Mouse (Mus musculus): ENCODE measurements around the gene Gmnn. TPM values are rescaled to one million over a fixed set of nuclear protein-coding genes. Genes with fewer than 3 reads are reported as not detected.
A peak's percentile ranks its signal among the peaks of the same experiment; 100 is the strongest.

Gmnn gene
- polyA plus RNA-seq, 1 experiment from 2014 or later: 20.1 TPM

- 96% methylated on average over 4 of the region's 4 CpGs for WGBS
- no peak overlapping the region for H3K27ac ChIP-seq (ENCODE audit: low read depth, low read length)
- H3K36me3 ChIP-seq (ENCODE audit: control insufficient read depth, insufficient read depth, low read length): no peaks in the 10 kb centered on the region
- H3K4me1 ChIP-seq (ENCODE audit: control insufficient read depth, insufficient read depth, low read depth, low read length): peaks cover 10% of the 10 kb centered on the region
- no peak overlapping the region for H3K4me3 ChIP-seq (ENCODE audit: low read length)
- ATAC-seq: no peak
- no peaks in the 10 kb centered on the region for H3K27me3 ChIP-seq (replicated peaks; ENCODE audit: control insufficient read depth, insufficient read depth, low read length)
- H3K4me2 ChIP-seq (ENCODE audit: low read length): no peak overlapping the region
- no peaks in the 10 kb centered on the region for H3K9me3 ChIP-seq (ENCODE audit: control insufficient read depth, low read length)
- no peak overlapping the region for H3K9ac ChIP-seq (ENCODE audit: low read depth, low read length)
Measured at GRCm38 (mm10) chr13:24798686-24799085, 37.0 kb upstream of the Gmnn start.

- Histone ChIP-seq H3K9ac (ENCODE audit: low read depth, low read length) (no peak overlapping the region), H3K36me3 (ENCODE audit: control insufficient read depth, insufficient read depth, low read length) (no peaks in the 10 kb centered on the region), H3K4me2 (ENCODE audit: low read length) (no peak overlapping the region), H3K27ac (ENCODE audit: low read depth, low read length) (no peak overlapping the region), H3K9me3 (ENCODE audit: control insufficient read depth, low read length) (no peaks in the 10 kb centered on the region), H3K4me1 (ENCODE audit: control insufficient read depth, insufficient read depth, low read depth, low read length) (no peaks in the 10 kb centered on the region), H3K27me3 (replicated peaks; ENCODE audit: control insufficient read depth, insufficient read depth, low read length) (no peaks in the 10 kb centered on the region), H3K4me3 (ENCODE audit: low read length) (no peak overlapping the region)
- ATAC-seq: no peak
- WGBS: 93% methylated on average over 9 of the region's 9 CpGs
Measured at GRCm38 (mm10) chr13:24792411-24793045, 30.8 kb upstream of the Gmnn start.

GRCm38 (mm10) chr13:24791349-24791748 is 29.6 kb upstream of the Gmnn start:
- no peaks in the 10 kb centered on the region for H3K36me3 ChIP-seq (ENCODE audit: control insufficient read depth, insufficient read depth, low read length)
- no peaks in the 10 kb centered on the region for H3K4me1 ChIP-seq (ENCODE audit: control insufficient read depth, insufficient read depth, low read depth, low read length)
- no peak for ATAC-seq
- H3K27me3 ChIP-seq (replicated peaks; ENCODE audit: control insufficient read depth, insufficient read depth, low read length): no peaks in the 10 kb centered on the region
- no peak overlapping the region for H3K4me3 ChIP-seq (ENCODE audit: low read length)
- no peak overlapping the region for H3K4me2 ChIP-seq (ENCODE audit: low read length)
- no peaks in the 10 kb centered on the region for H3K9me3 ChIP-seq (ENCODE audit: control insufficient read depth, low read length)
- WGBS: 77% methylated on average over 2 of the region's 2 CpGs
- H3K27ac ChIP-seq (ENCODE audit: low read depth, low read length): no peak overlapping the region
- H3K9ac ChIP-seq (ENCODE audit: low read depth, low read length): no peak overlapping the region

- ATAC-seq: no peak
Measured at GRCm38 (mm10) chr13:24787477-24787876, 25.8 kb upstream of the Gmnn start.

GRCm38 (mm10) chr13:24786014-24786490 is 24.3 kb upstream of the Gmnn start:
- no peak overlapping the region for H3K9ac ChIP-seq (ENCODE audit: low read depth, low read length)
- no peak overlapping the region for H3K4me2 ChIP-seq (ENCODE audit: low read length)
- H3K27me3 ChIP-seq (replicated peaks; ENCODE audit: control insufficient read depth, insufficient read depth, low read length): no peaks in the 10 kb centered on the region
- H3K4me3 ChIP-seq (ENCODE audit: low read length): no peak overlapping the region
- no peaks in the 10 kb centered on the region for H3K36me3 ChIP-seq (ENCODE audit: control insufficient read depth, insufficient read depth, low read length)
- ATAC-seq: peak; percentile 56; the same call in 1 of the 2 replicates
- WGBS: 39% methylated on average over 11 of the region's 11 CpGs
- no peaks in the 10 kb centered on the region for H3K9me3 ChIP-seq (ENCODE audit: control insufficient read depth, low read length)
- H3K27ac ChIP-seq (ENCODE audit: low read depth, low read length): no peak overlapping the region
- H3K4me1 ChIP-seq (ENCODE audit: control insufficient read depth, insufficient read depth, low read depth, low read length): no peaks in the 10 kb centered on the region

More at GRCm38 (mm10) chr13:24787477-24787876, 25.8 kb upstream of the Gmnn start:
- Histone ChIP-seq H3K27ac (ENCODE audit: low read depth, low read length) (no peak overlapping the region), H3K4me3 (ENCODE audit: low read length) (no peak overlapping the region), H3K4me1 (ENCODE audit: control insufficient read depth, insufficient read depth, low read depth, low read length) (no peaks in the 10 kb centered on the region), H3K36me3 (ENCODE audit: control insufficient read depth, insufficient read depth, low read length) (no peaks in the 10 kb centered on the region), H3K9me3 (ENCODE audit: control insufficient read depth, low read length) (no peaks in the 10 kb centered on the region), H3K9ac (ENCODE audit: low read depth, low read length) (no peak overlapping the region), H3K27me3 (replicated peaks; ENCODE audit: control insufficient read depth, insufficient read depth, low read length) (no peaks in the 10 kb centered on the region), H3K4me2 (ENCODE audit: low read length) (no peak overlapping the region)
- 92% methylated on average over 5 of the region's 5 CpGs for WGBS

GRCm38 (mm10) chr13:24781916-24782315 is 20.2 kb upstream of the Gmnn start:
- WGBS: 49% methylated on average over 5 of the region's 5 CpGs
- Histone ChIP-seq H3K4me1 (ENCODE audit: control insufficient read depth, insufficient read depth, low read depth, low read length) (no peaks in the 10 kb centered on the region), H3K4me3 (ENCODE audit: low read length) (no peak overlapping the region), H3K9ac (ENCODE audit: low read depth, low read length) (no peak overlapping the region), H3K9me3 (ENCODE audit: control insufficient read depth, low read length) (no peaks in the 10 kb centered on the region), H3K27ac (ENCODE audit: low read depth, low read length) (no peak overlapping the region), H3K27me3 (replicated peaks; ENCODE audit: control insufficient read depth, insufficient read depth, low read length) (no peaks in the 10 kb centered on the region), H3K36me3 (ENCODE audit: control insufficient read depth, insufficient read depth, low read length) (no peaks in the 10 kb centered on the region), H3K4me2 (ENCODE audit: low read length) (no peak overlapping the region)
- ATAC-seq: no peak

GRCm38 (mm10) chr13:24778706-24779380 is 17.1 kb upstream of the Gmnn start:
- H3K4me2 ChIP-seq (ENCODE audit: low read length): no peak overlapping the region
- H3K27ac ChIP-seq (ENCODE audit: low read depth, low read length): no peak overlapping the region
- no peaks in the 10 kb centered on the region for H3K9me3 ChIP-seq (ENCODE audit: control insufficient read depth, low read length)
- WGBS: 91% methylated on average over 8 of the region's 8 CpGs
- no peak overlapping the region for H3K9ac ChIP-seq (ENCODE audit: low read depth, low read length)
- H3K4me1 ChIP-seq (ENCODE audit: control insufficient read depth, insufficient read depth, low read depth, low read length): no peaks in the 10 kb centered on the region
- H3K36me3 ChIP-seq (ENCODE audit: control insufficient read depth, insufficient read depth, low read length): no peaks in the 10 kb centered on the region
- no peak for ATAC-seq
- no peak overlapping the region for H3K4me3 ChIP-seq (ENCODE audit: low read length)
- H3K27me3 ChIP-seq (replicated peaks; ENCODE audit: control insufficient read depth, insufficient read depth, low read length): no peaks in the 10 kb centered on the region

- no peak overlapping the region for H3K4me3 ChIP-seq (ENCODE audit: low read length)
- no peaks in the 10 kb centered on the region for H3K36me3 ChIP-seq (ENCODE audit: control insufficient read depth, insufficient read depth, low read length)
- no peak for ATAC-seq
- H3K27ac ChIP-seq (ENCODE audit: low read depth, low read length): no peak overlapping the region
- no peak overlapping the region for H3K4me2 ChIP-seq (ENCODE audit: low read length)
- WGBS: 81% methylated on average over 2 of the region's 2 CpGs
- H3K4me1 ChIP-seq (ENCODE audit: control insufficient read depth, insufficient read depth, low read depth, low read length): no peaks in the 10 kb centered on the region
- H3K27me3 ChIP-seq (replicated peaks; ENCODE audit: control insufficient read depth, insufficient read depth, low read length): no peaks in the 10 kb centered on the region
- no peak overlapping the region for H3K9ac ChIP-seq (ENCODE audit: low read depth, low read length)
- H3K9me3 ChIP-seq (ENCODE audit: control insufficient read depth, low read length): no peaks in the 10 kb centered on the region
Measured at GRCm38 (mm10) chr13:24778026-24778425, 16.3 kb upstream of the Gmnn start.

GRCm38 (mm10) chr13:24776146-24776844 is 14.6 kb upstream of the Gmnn start:
- Histone ChIP-seq H3K4me1 (ENCODE audit: control insufficient read depth, insufficient read depth, low read depth, low read length) (no peaks in the 10 kb centered on the region), H3K9me3 (ENCODE audit: control insufficient read depth, low read length) (no peaks in the 10 kb centered on the region), H3K27ac (ENCODE audit: low read depth, low read length) (no peak overlapping the region), H3K36me3 (ENCODE audit: control insufficient read depth, insufficient read depth, low read length) (no peaks in the 10 kb centered on the region), H3K27me3 (replicated peaks; ENCODE audit: control insufficient read depth, insufficient read depth, low read length) (no peaks in the 10 kb centered on the region), H3K4me2 (ENCODE audit: low read length) (no peak overlapping the region), H3K9ac (ENCODE audit: low read depth, low read length) (no peak overlapping the region), H3K4me3 (ENCODE audit: low read length) (no peak overlapping the region)
- WGBS: 51% methylated on average over 7 of the region's 7 CpGs
- 0 out of 2 replicates have a peak, but pooled peaks have one; percentile 48 for ATAC-seq
